Mouse (Mus musculus) adrenal gland, postnatal 14 days (tissue): ENCODE measurements around the gene Pcnx4. TPM values are rescaled to one million over a fixed set of nuclear protein-coding genes. Genes with fewer than 3 reads are reported as not detected.

Experiments used
- DNase-seq: peaks from one replicate; pipeline ENCODE4 v3.0.0; 2021; ENCODE audit warnings: mixed read lengths
- long read RNA-seq, 2 experiments: library from polyadenylated mRNA; stranded (forward); transcript quantifications; one replicate each; pipeline ENCODE4 v2.0.0; 2021
- total RNA-seq: library from RNA; stranded (reverse); gene quantifications from 2 replicates; pipeline ENCODE4 v1.2.3, GENCODE M21; 2021

Pcnx4 gene
- total RNA-seq: 6.4 and 7.2 TPM in 2 replicates
- long read RNA-seq, experiment 1, full-length matches to known transcripts: 2 of 9 reads
- long read RNA-seq, experiment 1, partial matches to known transcripts: 5 of 9 reads
- long read RNA-seq, experiment 1, other reads (novel, unspliced or antisense): 2 of 9 reads
- long read RNA-seq, experiment 2, full-length matches to known transcripts: 3 of 13 reads
- long read RNA-seq, experiment 2, partial matches to known transcripts: 9 of 13 reads
- long read RNA-seq, experiment 2, other reads (novel, unspliced or antisense): 1 of 13 reads

GRCm38 (mm10) chr12:72536021-72536597 lies at the start of gene Pcnx4:
Gene Pcnx4, plus strand, starts transcription at chr12:72536383.
- peak; percentile 99 for DNase-seq

- peak; percentile 29 for DNase-seq
Observed at GRCm38 (mm10) chr12:72487498-72487897, 48.7 kb upstream of the Pcnx4 start.

- DNase-seq: peak; percentile 70
Observed at GRCm38 (mm10) chr12:72489995-72490394, 46.2 kb upstream of the Pcnx4 start.

GRCm38 (mm10) chr12:72491063-72491719 lies 45.0 kb upstream of the Pcnx4 start:
- DNase-seq: no peak

- no peak for DNase-seq
Observed at GRCm38 (mm10) chr12:72496866-72497600, 39.1 kb upstream of the Pcnx4 start.

- DNase-seq: no peak
Observed at GRCm38 (mm10) chr12:72509606-72510005, 26.6 kb upstream of the Pcnx4 start.

GRCm38 (mm10) chr12:72515446-72515845 lies 20.7 kb upstream of the Pcnx4 start:
- peak; percentile 14 for DNase-seq

GRCm38 (mm10) chr12:72518114-72518728 lies 18.0 kb upstream of the Pcnx4 start:
- no peak for DNase-seq

GRCm38 (mm10) chr12:72519352-72519751 lies 16.8 kb upstream of the Pcnx4 start:
- no peak for DNase-seq

GRCm38 (mm10) chr12:72519855-72520254 lies 16.3 kb upstream of the Pcnx4 start:
- no peak for DNase-seq

GRCm38 (mm10) chr12:72520645-72521044 lies 15.5 kb upstream of the Pcnx4 start:
- peak; percentile 80 for DNase-seq

GRCm38 (mm10) chr12:72525588-72525987 lies 10.6 kb upstream of the Pcnx4 start:
- no peak for DNase-seq

GRCm38 (mm10) chr12:72532303-72532702 lies 3.9 kb upstream of the Pcnx4 start:
- no peak for DNase-seq

- DNase-seq: no peak
Observed at GRCm38 (mm10) chr12:72533986-72534385, 2.2 kb upstream of the Pcnx4 start.

GRCm38 (mm10) chr12:72535599-72535998 lies 584 bp upstream of the Pcnx4 start:
- DNase-seq: no peak

- DNase-seq: no peak
Observed at GRCm38 (mm10) chr12:72538571-72538970, 2.4 kb downstream of the Pcnx4 start.

- no peak for DNase-seq
Observed at GRCm38 (mm10) chr12:72554347-72554746, 18.2 kb downstream of the Pcnx4 start.

- no peak for DNase-seq
Observed at GRCm38 (mm10) chr12:72564281-72564795, 28.2 kb downstream of the Pcnx4 start.

- no peak for DNase-seq
Observed at GRCm38 (mm10) chr12:72582021-72582420, 45.8 kb downstream of the Pcnx4 start.

- no peak for DNase-seq
Observed at GRCm38 (mm10) chr12:72583099-72583498, 46.9 kb downstream of the Pcnx4 start.

GRCm38 (mm10) chr12:72585339-72585738 lies 49.2 kb downstream of the Pcnx4 start:
- DNase-seq: no peak

GRCm38 (mm10) chr12:72592991-72593390 lies 56.8 kb downstream of the Pcnx4 start:
- no peak for DNase-seq
